Comparison of ENCODE assay signal across 26 mouse cellular contexts in genomic region chr5:24054382-24054781, GRCm38 (mm10). TPM values are rescaled to one million over a fixed set of nuclear protein-coding genes. Genes with fewer than 3 reads are reported as not detected.
A peak's percentile ranks its signal among the peaks of the same experiment; 100 is the strongest.
DNase-seq lines count a peak whose midpoint lies in the region; ATAC-seq and TF ChIP-seq lines count a peak whose summit lies in the region.
"Had no signal": no experiment of that assay in that cellular context is flagged by ENCODE, and none has a peak within 500 bp of the region (broad histone marks: within the 10 kb centered on the region; RNA-seq: fewer than 3 reads in every experiment).

No protein-coding gene starts in this region.

- ATAC-seq in heart, embryonic 12.5 days (ENCODE audit: insufficient number of reproducible peaks, low FRiP score) = no peak
- no peak for ATAC-seq in kidney, postnatal 0 days (replicated peaks; ENCODE audit: low FRiP score, low read depth)
- ATAC-seq: forebrain, embryonic 14.5 days; hindbrain, embryonic 16.5 days; intestine, embryonic 15.5 days; midbrain, embryonic 16.5 days had no signal

- H3K4me2 ChIP-seq in heart, embryonic 12.5 days = no peak overlapping the region
- no peak overlapping the region for H3K4me2 ChIP-seq in kidney, postnatal 0 days (ENCODE audit: low read length)
- H3K4me2 ChIP-seq: embryonic facial prominence, embryonic 15.5 days; intestine, embryonic 15.5 days; liver, embryonic 11.5 days; neural tube, embryonic 13.5 days had no signal

- peaks cover 18% of the 10 kb centered on the region for H3K4me1 ChIP-seq in heart, embryonic 12.5 days (replicated peaks)
- H3K4me1 ChIP-seq in kidney, postnatal 0 days (replicated peaks; ENCODE audit: insufficient read depth, low read length) = no peaks in the 10 kb centered on the region
- H3K4me1 ChIP-seq: hindbrain, embryonic 10.5 days; midbrain, embryonic 10.5 days had no signal

- no peaks in the 10 kb centered on the region for H3K27me3 ChIP-seq in heart, embryonic 12.5 days (replicated peaks)
- H3K27me3 ChIP-seq in kidney, postnatal 0 days (ENCODE audit: insufficient read depth, low read length) = no peaks in the 10 kb centered on the region
- H3K27me3 ChIP-seq: embryonic facial prominence, embryonic 15.5 days; neural tube, embryonic 13.5 days had no signal

- H3K4me3 ChIP-seq in heart, embryonic 12.5 days = no peak overlapping the region
- no peak overlapping the region for H3K4me3 ChIP-seq in kidney, postnatal 0 days (replicated peaks; ENCODE audit: low read depth, low read length)
- H3K4me3 ChIP-seq: embryonic facial prominence, embryonic 15.5 days; hindbrain, embryonic 10.5 days; intestine, embryonic 15.5 days; midbrain, embryonic 10.5 days; myocyte; neural tube, embryonic 13.5 days had no signal

- no peak for DNase-seq in heart, adult 18-20 months
- no peak for DNase-seq in kidney, postnatal 0 days (ENCODE audit: low spot score)
- no peak for DNase-seq in kidney, postnatal 14 days
- peak; percentile 34 for DNase-seq in lung, postnatal 36 days
- DNase-seq in lung, postnatal 4 days = no peak
- DNase-seq in cerebellum, adult 18-20 months = no peak
- DNase-seq: adrenal gland, postnatal 14 days; cerebellum, adult 9-10 months; gastrocnemius, postnatal 10 days; kidney, postnatal 4 days; layer of hippocampus, adult 9-11 months; lung, embryonic 14.5 days; retina, postnatal 1 day; right cerebral cortex, postnatal 25 days; spleen, adult 18-20 months had no signal

- peaks cover 5% of the 10 kb centered on the region for H3K9me3 ChIP-seq in heart, embryonic 12.5 days (replicated peaks)
- H3K9me3 ChIP-seq in kidney, postnatal 0 days (replicated peaks; ENCODE audit: low read length) = no peaks in the 10 kb centered on the region
- H3K9me3 ChIP-seq: intestine, embryonic 15.5 days had no signal

- TF ChIP-seq CTCF in kidney, postnatal 0 days (IDR thresholded peaks at IDR 0.05; ENCODE audit: low read depth) = peak; percentile 39

- 89% methylated on average over 3 of the region's 3 CpGs for WGBS in heart, embryonic 12.5 days
- WGBS in kidney, postnatal 0 days = 95% methylated on average over 3 of the region's 3 CpGs

- H3K36me3 ChIP-seq in heart, embryonic 12.5 days = no peaks in the 10 kb centered on the region
- H3K36me3 ChIP-seq in kidney, postnatal 0 days (ENCODE audit: insufficient read depth, low read length) = no peaks in the 10 kb centered on the region
- H3K36me3 ChIP-seq: embryonic facial prominence, embryonic 15.5 days; hindbrain, embryonic 10.5 days; intestine, embryonic 15.5 days; midbrain, embryonic 10.5 days; neural tube, embryonic 13.5 days had no signal

- H3K9ac ChIP-seq in heart, embryonic 12.5 days = no peak overlapping the region
- H3K9ac ChIP-seq in kidney, postnatal 0 days (ENCODE audit: low read depth, low read length) = no peak overlapping the region
- H3K9ac ChIP-seq: embryonic facial prominence, embryonic 15.5 days; intestine, embryonic 15.5 days; lung, embryonic 14.5 days; neural tube, embryonic 13.5 days had no signal

- peak overlapping the region; percentile 86 for H3K27ac ChIP-seq in heart, embryonic 12.5 days (ENCODE audit: poor library complexity, severe bottlenecking)
- H3K27ac ChIP-seq in kidney, postnatal 0 days = no peak overlapping the region
- H3K27ac ChIP-seq: embryonic facial prominence, embryonic 15.5 days; hindbrain, embryonic 10.5 days; intestine, embryonic 15.5 days; midbrain, embryonic 10.5 days; neural tube, embryonic 13.5 days had no signal

RNA-seq across cellular contexts. Expression of gene Fam126a, which starts 23.9 kb away (rescaled TPM):
- 51.5 and 51.7 TPM in 2 replicates for polyA plus RNA-seq in heart, embryonic 12.5 days (2016; fragmentation: Nextera tagmentation; extraction: Ambion mirVana)
- 10 to 100 TPM; 37.3 to 42.2 TPM for total RNA-seq in heart, adult 18-20 months (2021)
- 10.7 and 11.1 TPM in 2 replicates for polyA plus RNA-seq in kidney, postnatal 0 days (2015; fragmentation: Nextera tagmentation; extraction: Ambion mirVana)

RNA-seq across cellular contexts. Expression of gene Klhl7, which starts 46.0 kb away (rescaled TPM):
- 48.4 and 51.1 TPM in 2 replicates for polyA plus RNA-seq in heart, embryonic 12.5 days (2016; fragmentation: Nextera tagmentation; extraction: Ambion mirVana)
- 10 to 100 TPM; 44.6 to 46.4 TPM for total RNA-seq in heart, adult 18-20 months (2021)
- polyA plus RNA-seq in kidney, postnatal 0 days (2015; fragmentation: Nextera tagmentation; extraction: Ambion mirVana) = 36.8 and 42.4 TPM in 2 replicates
